Mouse (Mus musculus) heart, embryonic 14.5 days (tissue): ENCODE results near the gene Crtap. TPM values are rescaled to one million over a fixed set of nuclear protein-coding genes. Genes with fewer than 3 reads are reported as not detected.

Experiments used
- ATAC-seq: fragments of 200-750 bp; cut with Nextera tagmentation; 2 replicates; pipeline ENCODE4 v1.8.0; 2017; ENCODE audit warnings: low read depth, moderate TSS enrichment; ENCODE audit not compliant: insufficient number of reproducible peaks, insufficient read depth, low FRiP score
- H3K27ac ChIP-seq, 2 experiments: fragments of 200-500 bp in 1 of 2; fragments of 300-500 bp in 1 of 2; sonication (generic) in 1 of 2; replicated peaks in 1 of 2; 2 replicates each; pipeline ENCODE4 v1.5.1; 2012 to 2014; ENCODE audit warnings: low read depth in 2 of 2, low read length in 2 of 2, control low read depth in 1 of 2, mild to moderate bottlenecking in 1 of 2, mixed read lengths in 1 of 2; ENCODE audit not compliant: control insufficient read depth in 1 of 2, insufficient read depth in 1 of 2
- H3K27me3 ChIP-seq: fragments of 300-500 bp; sonication (generic); 2 replicates; pipeline ENCODE4 v1.6.1; 2014; ENCODE audit warnings: mild to moderate bottlenecking, low read length, control low read depth; ENCODE audit not compliant: control insufficient read depth, insufficient read depth
- H3K36me3 ChIP-seq: fragments of 300-500 bp; sonication (generic); 2 replicates; pipeline ENCODE4 v1.6.1; 2014; ENCODE audit warnings: mild to moderate bottlenecking, control low read depth, low read length, mixed read lengths; ENCODE audit not compliant: control insufficient read depth, insufficient read depth
- H3K4me1 ChIP-seq, 2 experiments: fragments of 200-500 bp in 1 of 2; fragments of 300-500 bp in 1 of 2; sonication (generic) in 1 of 2; 2 replicates each; pipeline ENCODE4 v1.6.1; 2012 to 2014; ENCODE audit warnings: low read length in 2 of 2, control low read depth in 1 of 2, mixed read lengths in 1 of 2; ENCODE audit not compliant: control insufficient read depth in 2 of 2, insufficient read depth in 2 of 2
- H3K4me2 ChIP-seq: fragments of 300-500 bp; sonication (generic); 2 replicates; pipeline ENCODE4 v1.6.1; 2014; ENCODE audit warnings: mild to moderate bottlenecking, low read length
- H3K4me3 ChIP-seq, 2 experiments: fragments of 200-500 bp in 1 of 2; fragments of 300-500 bp in 1 of 2; sonication (generic) in 1 of 2; 2 replicates each; pipeline ENCODE4 v1.5.1; 2012 to 2014; ENCODE audit warnings: low read length in 2 of 2, mild to moderate bottlenecking in 2 of 2, control low read depth in 1 of 2, low read depth in 1 of 2, moderate library complexity in 1 of 2; ENCODE audit not compliant: control insufficient read depth in 1 of 2, insufficient read depth in 1 of 2
- H3K9ac ChIP-seq: fragments of 300-500 bp; sonication (generic); 2 replicates; pipeline ENCODE4 v1.6.1; 2014; ENCODE audit warnings: mild to moderate bottlenecking, low read length
- H3K9me3 ChIP-seq: fragments of 300-500 bp; sonication (generic); 2 replicates; pipeline ENCODE4 v1.6.1; 2016; ENCODE audit warnings: low read length, control low read depth; ENCODE audit not compliant: control insufficient read depth
- WGBS: fragments of 180-500 bp; shearing (Covaris S2); extraction: QIAGEN DNeasy Blood & Tissue Kit; methylation state at CpG from one replicate; pipeline ENCODE4 v1.1.7; 2014; 5-methylcytosine and 5-hydroxymethylcytosine counted together
- polyA plus RNA-seq: library from polyadenylated mRNA; unstranded; fragments of >200 nt; fragmentation: Nextera tagmentation; extraction: Ambion mirVana; gene quantifications from 2 replicates; pipeline ENCODE4 v1.2.1, GENCODE M21; 2014

The Crtap gene
- polyA plus RNA-seq, 1 experiment from 2014 or later: 156 TPM

- H3K36me3 ChIP-seq: peaks cover 31% of the 10 kb centered on the region
- no peaks in the 10 kb centered on the region for H3K27me3 ChIP-seq
- H3K4me1 ChIP-seq: no peaks in the 10 kb centered on the region
- H3K27ac ChIP-seq: no peak overlapping the region
- no peak overlapping the region for H3K9ac ChIP-seq
- H3K9me3 ChIP-seq: peaks cover 6% of the 10 kb centered on the region
- no peak overlapping the region for H3K4me3 ChIP-seq
- no peak overlapping the region for H3K4me2 ChIP-seq
- no peak for ATAC-seq
- WGBS: 64% methylated on average over 3 of the region's 3 CpGs
Observed at GRCm38 (mm10) chr9:114421045-114421444, 30.6 kb upstream of the Crtap start.

- H3K36me3 ChIP-seq: peaks cover 25% of the 10 kb centered on the region
- H3K9me3 ChIP-seq: peaks cover 3% of the 10 kb centered on the region
- H3K27ac ChIP-seq: no peak overlapping the region
- no peaks in the 10 kb centered on the region for H3K27me3 ChIP-seq
- ATAC-seq: no peak
- WGBS: 65% methylated on average over 8 of the region's 8 CpGs
- H3K9ac ChIP-seq: no peak overlapping the region
- H3K4me2 ChIP-seq: no peak overlapping the region
- H3K4me1 ChIP-seq: no peaks in the 10 kb centered on the region
- no peak overlapping the region for H3K4me3 ChIP-seq
Observed at GRCm38 (mm10) chr9:114420443-114420842, 30.0 kb upstream of the Crtap start.

- no peak for ATAC-seq
- WGBS: 87% methylated on average over 7 of the region's 7 CpGs
- peaks cover 20% of the 10 kb centered on the region for H3K36me3 ChIP-seq
- no peak overlapping the region for H3K27ac ChIP-seq
- no peak overlapping the region for H3K9ac ChIP-seq
- H3K9me3 ChIP-seq: no peaks in the 10 kb centered on the region
- no peak overlapping the region for H3K4me2 ChIP-seq
- no peaks in the 10 kb centered on the region for H3K27me3 ChIP-seq
- H3K4me1 ChIP-seq: no peaks in the 10 kb centered on the region
- H3K4me3 ChIP-seq: no peak overlapping the region
Observed at GRCm38 (mm10) chr9:114418187-114418586, 27.7 kb upstream of the Crtap start.

DNA sequence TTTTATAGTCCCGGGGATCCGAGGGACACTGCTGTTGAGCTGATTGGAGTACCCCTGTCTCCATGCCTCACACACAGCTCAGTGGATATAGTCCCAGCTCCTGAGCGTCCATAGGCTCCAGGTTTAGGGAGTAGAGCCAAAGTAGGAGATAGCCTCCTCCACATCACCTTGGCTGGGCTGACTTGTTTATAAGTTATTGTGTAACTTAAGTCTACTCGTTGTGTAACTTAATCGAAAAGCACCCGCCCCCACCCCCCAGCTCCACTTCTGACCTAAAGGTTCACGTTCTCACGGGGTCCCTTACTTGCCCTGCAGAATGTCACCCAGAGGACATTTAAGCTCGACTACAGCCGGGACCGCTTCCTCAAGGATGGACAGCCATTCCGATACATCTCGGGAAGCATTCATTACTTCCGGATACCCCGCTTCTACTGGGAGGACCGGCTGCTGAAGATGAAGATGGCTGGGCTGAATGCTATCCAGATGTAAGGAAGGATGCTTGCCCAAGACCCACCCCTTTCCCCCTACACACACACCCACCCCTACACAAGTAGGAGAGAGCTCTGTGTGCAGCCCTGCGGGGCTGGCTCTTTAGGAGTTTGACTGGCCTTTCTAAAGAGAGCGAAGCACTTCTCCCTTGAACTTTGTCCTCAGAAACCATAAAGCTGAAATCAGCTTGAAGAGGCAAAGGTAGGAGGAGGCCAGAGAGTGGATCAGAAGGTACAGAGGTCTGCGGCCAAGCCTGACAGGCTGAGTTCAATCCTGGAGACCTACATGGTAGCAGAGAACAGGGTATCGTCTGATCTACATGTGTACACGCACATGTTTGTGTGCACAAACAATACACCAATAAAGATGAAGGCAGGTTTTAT lies 26.4 kb upstream of the Crtap start:
- Histone ChIP-seq H3K4me3 (no peak overlapping the region), H3K27ac (no peak overlapping the region), H3K9ac (no peak overlapping the region), H3K27me3 (no peaks in the 10 kb centered on the region), H3K9me3 (no peaks in the 10 kb centered on the region), H3K4me1 (peaks cover 7 to 8% of the 10 kb centered on the region in 2 experiments), H3K36me3 (peaks cover 25% of the 10 kb centered on the region), H3K4me2 (no peak overlapping the region)
- ATAC-seq: no peak
- 89% methylated on average over 21 of the region's 21 CpGs for WGBS

DNA sequence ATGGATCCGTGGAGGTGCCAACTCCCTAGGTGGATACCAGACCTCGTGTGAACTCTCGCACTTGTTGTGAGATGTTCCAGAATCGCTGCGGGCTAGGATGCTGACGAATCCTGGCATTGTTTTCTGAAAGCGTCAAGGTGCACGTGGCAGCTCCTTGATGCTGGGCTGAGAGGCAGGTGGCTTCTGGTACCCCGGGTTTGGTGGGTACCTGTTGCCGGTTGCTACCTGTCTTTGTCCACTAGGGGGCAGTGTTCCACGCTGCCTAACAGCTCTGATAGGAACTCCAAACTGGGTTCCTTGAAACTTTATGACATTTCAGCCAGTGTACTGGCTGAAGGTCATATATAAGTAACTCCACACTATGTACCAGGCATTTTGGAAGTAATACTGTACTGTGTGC lies 25.2 kb upstream of the Crtap start:
- H3K36me3 ChIP-seq: peaks cover 28% of the 10 kb centered on the region
- peaks cover 7 to 8% of the 10 kb centered on the region in 2 experiments for H3K4me1 ChIP-seq
- 22% methylated on average over 11 of the region's 11 CpGs for WGBS
- H3K27ac ChIP-seq: no peak overlapping the region
- no peak overlapping the region for H3K4me2 ChIP-seq
- no peaks in the 10 kb centered on the region for H3K27me3 ChIP-seq
- H3K9ac ChIP-seq: no peak overlapping the region
- H3K9me3 ChIP-seq: peaks cover 5% of the 10 kb centered on the region
- no peak overlapping the region for H3K4me3 ChIP-seq
- no peak for ATAC-seq

- Histone ChIP-seq H3K4me2 (no peak overlapping the region), H3K36me3 (peaks cover 39% of the 10 kb centered on the region), H3K27me3 (no peaks in the 10 kb centered on the region), H3K4me3 (no peak overlapping the region), H3K9me3 (peaks cover 5% of the 10 kb centered on the region), H3K9ac (no peak overlapping the region), H3K4me1 (peaks cover 7 to 8% of the 10 kb centered on the region in 2 experiments), H3K27ac (no peak overlapping the region)
- no peak for ATAC-seq
- WGBS: 80% methylated on average over 12 of the region's 12 CpGs
Observed at GRCm38 (mm10) chr9:114413866-114414265, 23.4 kb upstream of the Crtap start.

- H3K27ac ChIP-seq: no peak overlapping the region; a peak in 1 of 4 replicates
- WGBS: 40% methylated on average over 9 of the region's 9 CpGs
Observed at GRCm38 (mm10) chr9:114412406-114412805, 21.9 kb upstream of the Crtap start.

More at GRCm38 (mm10) chr9:114412406-114412805, 21.9 kb upstream of the Crtap start:
- H3K4me1 ChIP-seq: peaks cover 7 to 8% of the 10 kb centered on the region in 2 experiments
- no peak overlapping the region for H3K9ac ChIP-seq
- H3K27me3 ChIP-seq: no peaks in the 10 kb centered on the region
- H3K9me3 ChIP-seq: peaks cover 5% of the 10 kb centered on the region
- peaks cover 50% of the 10 kb centered on the region for H3K36me3 ChIP-seq
- H3K4me3 ChIP-seq: no peak overlapping the region
- no peak for ATAC-seq
- no peak overlapping the region for H3K4me2 ChIP-seq
